Mouse (Mus musculus): Measurements from ENCODE around the gene Tmem91.
"Not testable (repeated sequence)": the region's sequence is repeated elsewhere in the genome, so short reads cannot be mapped to it uniquely, and the experiment has no call there.

The Tmem91 gene

GRCm38 (mm10) chr7:25674719-25675300, at the start of gene Tmem91:
TSS of gene Tmem91 (minus strand) at chr7:25675166.
- DNase-seq (ENCODE audit: low spot score) = no peak

- not testable (repeated sequence) for DNase-seq (ENCODE audit: low spot score)
Observed at GRCm38 (mm10) chr7:25721776-25722175, 46.8 kb upstream of the Tmem91 start.

DNA sequence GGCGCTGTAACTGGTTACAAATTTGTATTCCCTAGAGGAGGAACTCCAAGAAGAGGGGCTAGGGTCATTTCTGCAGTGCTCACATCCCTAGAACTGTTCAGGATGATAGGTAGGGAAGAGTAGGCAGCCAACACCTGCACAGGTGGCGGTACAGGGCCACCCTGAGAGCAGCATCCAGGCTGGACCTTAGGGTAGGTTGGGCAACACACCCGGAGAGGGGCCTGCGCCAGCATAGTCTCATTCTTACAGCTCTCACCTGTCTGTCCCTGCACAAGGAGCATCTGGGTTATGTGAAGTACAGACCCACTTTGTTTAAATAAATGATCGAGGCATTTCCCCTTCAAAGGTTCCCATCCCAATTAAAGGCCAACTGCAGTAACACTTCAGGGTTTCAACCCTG, 45.8 kb upstream of the Tmem91 start:
- no peak for DNase-seq (ENCODE audit: low spot score)

- peak; percentile 71 for DNase-seq (ENCODE audit: low spot score)
Observed at GRCm38 (mm10) chr7:25719761-25720610, 45.0 kb upstream of the Tmem91 start.

DNA sequence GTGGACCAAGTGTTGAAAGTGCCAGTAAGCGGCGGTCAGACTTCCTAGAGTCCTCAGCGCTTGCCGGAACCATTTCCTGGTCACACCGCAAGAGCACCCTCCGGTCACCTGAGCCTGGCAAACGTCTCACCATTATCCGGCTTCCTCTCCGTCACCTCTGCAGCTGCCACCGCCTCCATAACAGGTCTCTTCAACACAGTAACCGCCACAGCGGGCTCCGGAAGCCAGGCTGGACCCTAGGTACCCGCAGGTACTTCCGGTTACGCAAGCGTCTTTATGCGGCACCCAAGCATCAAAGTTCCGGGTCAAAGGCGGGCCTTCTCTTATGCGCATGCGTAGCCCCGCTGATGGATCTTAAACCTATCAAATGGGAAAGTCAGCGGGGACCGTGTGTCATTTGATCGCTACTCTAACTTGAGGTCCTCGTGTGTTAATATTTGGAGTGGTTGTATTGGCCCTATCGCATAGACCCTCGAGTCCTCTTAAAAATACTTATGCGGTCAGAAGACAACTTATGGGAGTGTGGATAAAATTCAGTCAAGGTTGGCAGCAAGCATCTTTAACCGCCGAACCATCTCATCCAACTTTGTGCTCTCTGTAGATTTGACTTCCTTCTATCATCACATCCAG, 43.9 kb upstream of the Tmem91 start, which contains the start of gene Ccdc97:
TSS of gene Ccdc97 (minus strand) at position 301 of the 630 bp plus-strand sequence.
- DNase-seq (ENCODE audit: low spot score) = peak; percentile 93

DNA sequence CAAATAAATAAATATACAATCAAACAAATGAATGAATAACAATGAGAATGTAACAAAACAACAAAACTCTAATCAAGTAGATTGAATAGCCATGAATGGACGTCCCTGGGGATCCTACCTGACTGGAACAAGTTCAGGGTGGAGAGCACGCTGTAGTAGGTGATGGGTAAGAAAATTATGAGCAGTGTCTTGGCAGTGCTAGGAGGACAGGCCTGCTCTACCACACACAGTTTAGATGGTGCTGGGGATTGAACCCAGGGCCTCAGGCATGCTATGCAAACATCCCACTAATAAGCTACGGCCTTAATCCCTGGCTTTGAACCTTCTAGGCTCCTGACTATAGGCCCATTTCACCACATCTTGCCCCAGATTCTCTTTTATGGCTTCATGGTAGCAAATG, 42.5 kb upstream of the Tmem91 start:
- DNase-seq (ENCODE audit: low spot score) = no peak

DNA sequence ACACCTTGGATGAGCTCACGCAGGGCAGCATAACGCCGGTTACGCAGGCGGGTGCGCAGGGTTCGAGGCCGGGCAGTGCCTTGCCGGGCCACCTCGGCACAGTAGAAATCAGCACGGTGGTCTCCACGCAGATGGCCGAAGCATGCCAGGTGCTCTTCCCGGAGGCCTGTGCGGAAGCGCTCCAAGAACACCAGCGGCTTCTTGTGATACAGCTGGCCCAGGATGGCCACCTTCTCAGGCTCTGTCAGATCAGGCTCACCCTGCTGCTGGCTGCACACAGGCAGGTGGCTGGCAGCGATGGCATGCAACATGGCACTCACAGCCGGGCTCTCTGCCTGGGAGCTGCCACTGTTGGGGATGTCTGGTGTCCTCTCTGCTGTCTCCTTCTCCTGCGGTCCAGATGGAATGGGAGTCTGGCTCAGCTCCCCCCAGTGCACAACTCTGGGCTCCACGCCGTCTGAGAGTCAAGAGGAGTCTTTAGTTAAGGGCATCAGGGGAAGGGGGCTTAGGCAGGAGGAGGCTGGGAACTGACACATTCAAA, 40.8 kb upstream of the Tmem91 start:
- no peak for DNase-seq (ENCODE audit: low spot score)

- DNase-seq (ENCODE audit: low spot score) = no peak
Observed at GRCm38 (mm10) chr7:25714581-25714980, 39.6 kb upstream of the Tmem91 start.

- no peak for DNase-seq (ENCODE audit: low spot score)
Observed at GRCm38 (mm10) chr7:25712801-25713200, 37.8 kb upstream of the Tmem91 start.

DNA sequence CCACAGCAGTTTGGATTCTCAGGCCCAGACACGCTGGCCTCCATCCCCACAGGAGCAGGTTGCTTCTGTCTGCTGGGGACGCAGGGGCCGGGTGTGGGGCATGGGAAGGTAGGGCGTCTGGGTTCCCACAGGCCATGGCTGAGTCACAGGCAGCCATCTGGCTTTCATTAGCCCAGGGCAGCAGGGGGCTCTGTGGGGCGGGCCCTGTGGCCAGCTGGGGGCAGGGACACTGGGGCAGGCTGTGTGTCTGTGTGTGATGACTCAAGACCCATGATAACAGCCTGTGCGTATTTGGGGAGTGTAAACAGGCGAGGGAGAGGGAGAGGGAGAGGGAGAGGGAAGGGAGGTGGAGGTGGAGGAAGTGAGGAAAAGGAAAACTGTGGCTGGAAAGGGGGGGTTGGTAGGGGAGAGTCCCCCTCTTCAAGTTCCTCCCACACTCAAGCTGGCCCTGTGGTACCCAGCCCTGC, 36.8 kb upstream of the Tmem91 start:
- peak; percentile 70 for DNase-seq (ENCODE audit: low spot score)

DNA sequence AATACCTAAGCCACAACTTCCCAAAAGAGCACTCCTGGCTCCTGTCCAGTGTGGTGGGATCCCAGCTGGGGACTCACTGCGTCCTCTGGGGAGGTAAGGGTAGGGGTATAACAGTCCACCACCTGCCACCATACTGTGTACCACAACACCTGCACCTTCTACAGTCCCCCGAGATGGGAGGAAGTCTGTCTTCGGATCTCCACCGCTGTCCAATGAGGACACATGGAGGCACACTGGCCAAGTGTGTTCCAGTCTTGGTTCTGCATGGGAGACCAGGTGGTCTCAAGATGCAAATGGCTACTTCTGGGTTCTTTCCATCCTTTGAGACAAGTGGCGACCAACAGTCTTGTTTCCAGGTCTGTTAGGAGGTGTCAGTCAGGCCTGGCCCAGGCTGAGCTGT, 36.2 kb upstream of the Tmem91 start:
- no peak for DNase-seq (ENCODE audit: low spot score)

DNA sequence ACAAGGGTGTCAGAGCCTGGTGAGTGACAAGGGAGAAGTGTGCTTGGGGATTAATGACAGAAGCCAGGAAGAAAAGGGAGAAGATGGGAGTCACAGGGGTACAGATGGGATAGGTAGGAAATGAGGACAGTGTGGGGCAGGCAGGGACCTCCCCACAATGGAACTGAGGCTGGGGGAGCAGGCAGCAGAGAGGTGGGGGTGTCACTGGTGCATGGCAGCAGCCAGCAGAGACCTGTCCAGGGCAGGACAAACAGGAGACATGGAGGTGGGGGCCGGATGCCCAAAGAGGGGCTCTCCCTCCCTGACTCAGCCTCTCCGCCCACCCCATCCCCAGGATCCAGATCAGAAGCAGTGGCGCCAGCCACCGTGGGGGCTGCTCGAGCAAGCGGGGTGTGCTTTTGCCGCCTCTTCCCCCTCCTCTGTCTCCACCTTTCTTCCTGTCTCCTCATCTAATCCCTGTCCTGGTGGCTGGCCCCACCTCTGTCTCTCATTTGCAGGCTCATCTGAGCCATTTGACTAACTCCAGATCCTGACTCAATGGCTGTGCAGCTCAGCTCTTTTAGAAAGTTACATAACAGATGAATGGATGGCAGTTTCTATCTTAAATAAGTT, 35.7 kb upstream of the Tmem91 start:
- DNase-seq (ENCODE audit: low spot score) = no peak

DNA sequence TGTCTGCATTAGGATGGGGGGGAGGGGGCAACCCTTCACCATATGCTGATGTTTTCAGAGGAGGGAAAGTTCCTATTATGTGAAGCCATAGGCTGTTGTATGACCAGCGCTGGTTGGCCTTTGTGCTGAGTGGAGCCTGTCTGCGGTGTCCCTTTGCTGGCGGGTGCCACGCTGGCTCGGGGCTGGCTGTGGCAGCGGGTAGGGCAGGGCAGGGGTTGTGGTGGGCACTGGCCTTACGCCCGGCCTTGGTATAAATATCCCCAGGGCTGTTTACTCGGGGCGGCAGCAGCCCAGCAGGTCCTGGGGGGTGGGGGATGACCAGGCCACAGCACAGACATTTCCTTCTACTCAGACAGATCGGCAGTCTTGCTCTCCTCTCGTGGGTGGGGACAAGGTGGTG, 35.0 kb upstream of the Tmem91 start:
- DNase-seq (ENCODE audit: low spot score) = peak; percentile 37

DNA sequence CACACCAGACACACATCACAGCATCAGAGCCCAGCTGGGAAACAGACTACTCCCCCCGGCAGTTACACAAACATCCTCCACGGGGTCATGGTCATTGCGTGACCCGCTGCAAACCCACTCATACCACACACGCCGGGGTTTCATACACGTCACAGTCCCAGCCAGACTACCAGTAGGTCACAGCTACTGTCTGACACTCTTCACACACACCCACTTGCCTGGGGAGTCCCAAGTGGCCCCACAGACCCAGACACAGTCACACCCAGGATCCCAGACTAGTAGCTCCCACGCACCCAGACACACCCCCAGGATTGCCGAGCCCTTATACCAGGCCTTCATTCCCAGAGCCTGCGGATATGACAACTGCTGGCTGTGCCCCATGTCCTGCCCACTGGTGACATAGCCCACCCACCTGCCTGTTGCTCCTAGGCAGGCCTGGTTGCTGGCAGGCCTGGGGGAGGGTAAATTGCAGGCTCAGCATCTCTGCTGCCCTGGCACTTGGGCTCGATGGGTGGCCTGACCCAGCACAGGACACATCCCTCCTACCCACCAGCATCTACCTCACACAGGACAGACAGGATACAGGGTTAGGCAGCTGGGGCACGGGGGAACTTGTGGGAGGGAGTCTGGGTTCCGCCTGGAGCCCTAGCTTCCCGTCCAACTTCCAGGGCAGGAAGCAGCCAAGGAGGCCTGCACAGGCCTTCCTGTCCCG, 32.8 kb upstream of the Tmem91 start:
- no peak for DNase-seq (ENCODE audit: low spot score)

DNA sequence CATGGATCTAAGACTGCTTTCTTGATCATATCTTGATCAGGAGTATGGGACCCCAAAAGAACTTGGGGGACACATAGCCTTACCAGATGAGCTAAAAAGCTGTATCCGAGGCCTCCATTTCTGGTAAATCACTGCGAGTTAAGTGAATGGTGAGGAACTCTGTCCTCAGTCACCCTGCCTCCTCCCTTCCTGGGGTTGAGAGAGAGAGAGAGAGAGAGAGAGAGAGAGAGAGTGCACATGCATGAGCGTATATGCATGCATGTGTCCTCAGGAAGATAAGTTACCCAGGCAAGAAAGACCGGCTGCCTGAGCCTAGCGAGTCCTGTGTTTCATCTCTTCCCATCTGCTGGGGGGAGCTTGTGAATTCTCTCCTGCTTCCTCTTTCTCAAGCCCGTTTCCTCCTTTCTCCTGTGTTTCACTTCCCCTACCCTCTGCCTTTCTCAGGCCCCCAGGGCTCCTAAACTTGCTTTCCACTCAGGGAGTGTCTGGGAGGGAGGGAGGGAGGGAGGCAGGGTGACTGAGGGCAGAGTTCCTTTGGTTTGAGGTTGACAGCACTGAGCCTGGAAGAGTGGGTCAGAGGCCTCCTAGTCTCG, 31.7 kb upstream of the Tmem91 start:
- no peak for DNase-seq (ENCODE audit: low spot score)

- peak; percentile 52 for DNase-seq (ENCODE audit: low spot score)
Observed at GRCm38 (mm10) chr7:25705801-25706251, 30.9 kb upstream of the Tmem91 start.

- DNase-seq (ENCODE audit: low spot score) = no peak
Observed at GRCm38 (mm10) chr7:25704716-25705364, 29.9 kb upstream of the Tmem91 start.

- peak; percentile 52 for DNase-seq (ENCODE audit: low spot score)
Observed at GRCm38 (mm10) chr7:25703793-25704494, 29.0 kb upstream of the Tmem91 start.

- no peak for DNase-seq (ENCODE audit: low spot score)
Observed at GRCm38 (mm10) chr7:25702350-25702749, 27.4 kb upstream of the Tmem91 start.

DNA sequence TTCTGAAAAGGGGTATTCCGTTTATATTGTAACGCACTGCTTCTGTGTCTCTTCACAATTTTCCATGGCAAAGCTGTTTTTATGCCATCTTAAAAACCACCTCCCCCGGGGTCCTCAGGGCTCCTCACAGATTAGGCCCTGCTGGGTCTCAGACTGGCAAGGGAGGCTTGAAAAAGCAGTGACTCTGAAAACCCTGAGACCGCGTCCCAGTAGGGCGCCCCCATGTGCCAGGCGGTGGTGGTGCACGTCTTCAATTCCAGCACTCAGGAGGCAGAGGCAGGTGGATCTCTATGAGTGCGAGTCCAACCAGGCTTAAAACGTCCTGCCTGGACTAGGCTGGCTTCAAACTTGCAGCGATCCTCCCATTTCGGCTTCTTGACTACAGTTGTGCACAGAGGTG, 25.8 kb upstream of the Tmem91 start:
- DNase-seq (ENCODE audit: low spot score) = no peak

Data from urinary bladder, postnatal 14 days (tissue).